Mouse (Mus musculus) NIH3T3 (cell line): ENCODE measurements around the gene Ezh1.
A peak's percentile ranks its signal among the peaks of the same experiment; 100 is the strongest.

Experiments used
- DNase-seq: peaks from one replicate; pipeline ENCODE4 v3.0.0-alpha.2; 2012; ENCODE audit warnings: low read depth

Ezh1 gene

GRCm38 (mm10) chr11:101226065-101226701, at the start of gene Ezh1:
Gene Ezh1 (minus strand): TSS chr11:101226463.
- DNase-seq = peak; percentile 87

DNA sequence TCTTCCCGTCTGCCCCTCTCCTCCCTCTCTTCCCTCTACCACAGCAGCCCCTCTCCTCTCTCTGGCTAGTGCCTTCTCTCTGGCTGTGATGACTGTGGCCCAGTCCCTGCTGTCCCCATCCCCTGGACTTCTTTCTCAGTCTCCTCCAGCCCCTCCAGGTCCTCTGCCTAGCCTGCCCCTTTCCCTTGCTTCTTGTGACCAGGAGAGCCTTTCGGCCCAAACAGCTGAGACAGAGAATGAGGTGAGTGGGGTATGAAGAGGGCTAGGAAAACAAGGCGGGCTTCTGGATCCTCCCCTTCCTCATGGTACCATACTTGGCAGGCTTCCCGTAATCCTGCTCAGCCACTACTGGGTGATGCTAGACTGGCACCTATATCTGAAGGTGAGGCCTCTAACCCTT, 49.0 kb upstream of the Ezh1 start:
- DNase-seq = no peak

DNA sequence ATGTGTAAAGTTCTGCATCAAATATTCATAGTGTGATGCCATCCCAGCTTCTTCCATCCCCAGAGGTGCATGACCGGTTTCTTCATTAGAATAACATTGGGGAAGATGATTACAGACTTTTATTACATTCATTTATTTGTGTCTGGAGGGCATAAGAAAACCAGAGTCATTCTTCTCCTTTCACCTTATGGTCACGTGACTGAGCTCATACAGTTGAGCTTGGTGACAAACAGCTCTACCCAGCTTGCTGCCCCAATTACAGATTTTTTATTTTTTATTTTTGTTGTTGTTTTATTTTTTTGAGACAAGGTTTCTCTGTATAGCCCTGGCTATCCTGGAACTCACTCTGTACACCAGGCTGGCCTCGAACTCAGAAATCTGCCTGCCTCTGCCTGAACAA, 46.2 kb upstream of the Ezh1 start:
- no peak for DNase-seq

- DNase-seq = no peak
Measured at GRCm38 (mm10) chr11:101269577-101270116, 43.4 kb upstream of the Ezh1 start.

DNA sequence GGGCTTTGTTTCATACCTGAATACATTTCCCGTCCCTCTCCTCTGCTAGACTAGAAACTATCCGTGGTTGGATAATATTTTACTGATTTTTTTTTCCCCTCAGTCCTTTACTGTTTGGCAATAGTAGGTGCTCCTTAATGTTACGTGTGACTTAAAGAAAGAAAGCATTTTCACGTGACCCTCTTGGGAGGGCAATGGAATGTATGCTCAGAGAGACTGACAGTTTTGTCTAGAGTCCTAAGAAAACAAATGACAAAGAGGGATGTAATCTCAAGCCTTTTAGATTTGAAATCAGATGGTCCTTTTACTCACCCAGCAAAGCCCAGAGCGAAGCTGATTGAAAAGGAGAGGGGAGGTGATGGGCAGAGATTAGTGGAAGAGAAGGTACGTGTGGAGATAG, 39.6 kb upstream of the Ezh1 start:
- DNase-seq = peak; percentile 56

- no peak for DNase-seq
Measured at GRCm38 (mm10) chr11:101264954-101265471, 38.8 kb upstream of the Ezh1 start.

DNA sequence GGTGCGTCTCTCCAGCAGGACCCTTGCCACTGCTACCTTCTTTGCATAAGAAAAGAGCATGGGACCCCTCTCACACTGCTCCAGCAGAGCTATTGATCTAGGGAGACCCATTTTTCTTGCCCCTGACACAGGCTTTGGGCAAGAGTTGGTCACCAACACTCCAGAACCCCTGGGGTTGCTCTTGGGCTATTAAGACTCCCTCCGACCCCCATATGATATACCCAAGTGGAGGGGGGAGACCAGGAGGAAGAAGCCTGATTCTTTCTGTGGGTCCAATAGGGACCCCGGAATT, 37.7 kb upstream of the Ezh1 start:
- no peak for DNase-seq

DNA sequence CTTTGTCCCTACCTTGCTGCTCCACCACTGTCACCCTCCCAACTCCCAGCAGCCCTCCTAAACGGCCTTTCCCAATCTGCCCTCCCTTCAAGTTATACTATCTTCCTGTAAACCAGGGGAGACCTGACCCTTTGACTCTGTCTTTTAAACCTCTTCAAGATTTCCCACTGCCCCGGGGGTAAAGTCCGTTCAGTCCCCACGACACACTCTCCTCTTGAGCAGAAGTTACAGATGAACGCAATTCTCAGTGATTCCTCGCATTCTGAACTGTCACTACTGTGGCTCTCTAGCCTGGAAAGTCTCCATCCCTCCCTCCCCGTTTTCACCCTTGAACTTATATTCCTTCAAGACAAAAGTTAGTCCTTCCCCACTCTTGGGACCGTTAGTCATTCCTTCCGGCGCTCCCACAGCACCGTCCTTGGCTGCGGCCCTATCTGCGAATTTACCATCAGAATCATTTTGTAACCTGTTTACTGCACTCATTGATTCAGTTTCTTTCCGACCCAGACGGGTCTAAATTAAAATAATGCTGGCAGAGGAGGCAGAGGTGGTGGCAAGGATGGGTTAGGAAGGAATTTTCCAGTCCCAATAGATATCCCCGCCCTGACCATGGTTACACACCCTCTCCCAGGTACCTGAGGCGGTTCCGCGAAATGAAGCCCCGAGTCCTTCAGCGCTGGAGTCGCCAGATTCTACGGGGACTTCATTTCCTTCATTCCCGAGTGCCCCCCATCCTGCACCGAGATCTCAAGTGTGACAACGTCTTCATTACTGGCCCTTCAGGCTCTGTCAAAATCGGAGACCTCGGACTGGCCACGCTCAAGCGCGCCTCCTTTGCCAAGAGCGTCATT, 37.1 kb upstream of the Ezh1 start:
- DNase-seq = no peak

DNA sequence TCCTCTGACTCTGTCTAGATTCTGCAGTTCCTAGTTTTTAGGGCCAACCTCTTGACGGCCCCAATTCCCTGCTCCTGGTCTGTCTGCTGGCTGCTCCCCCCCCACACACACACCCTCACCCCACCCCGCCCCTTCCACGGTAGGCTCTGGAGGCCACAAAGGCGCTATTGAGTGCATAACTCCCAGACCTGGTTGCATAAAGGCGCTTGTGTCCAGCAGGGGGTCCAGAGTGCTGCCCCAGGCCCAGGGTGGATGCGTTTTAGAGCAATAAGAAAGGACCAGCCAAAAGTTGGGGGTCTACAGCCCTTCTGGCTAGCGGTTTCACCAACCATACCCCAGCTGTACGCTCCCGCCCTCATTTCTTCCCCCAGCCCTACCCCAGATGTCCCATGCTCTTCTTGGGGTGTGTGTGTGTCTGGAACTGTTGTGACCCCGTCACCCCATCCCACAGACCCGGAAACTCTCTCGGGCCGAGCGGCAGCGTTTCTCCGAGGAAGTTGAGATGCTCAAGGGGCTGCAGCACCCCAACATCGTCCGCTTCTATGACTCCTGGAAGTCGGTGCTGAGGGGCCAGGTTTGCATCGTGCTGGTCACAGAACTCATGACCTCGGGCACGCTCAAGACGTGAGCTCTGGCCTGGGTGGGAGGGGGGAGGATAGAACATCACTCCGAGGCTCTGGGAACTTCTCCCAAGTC, 36.2 kb upstream of the Ezh1 start:
- DNase-seq = no peak

GRCm38 (mm10) chr11:101260826-101261380, 34.6 kb upstream of the Ezh1 start:
- no peak for DNase-seq

DNA sequence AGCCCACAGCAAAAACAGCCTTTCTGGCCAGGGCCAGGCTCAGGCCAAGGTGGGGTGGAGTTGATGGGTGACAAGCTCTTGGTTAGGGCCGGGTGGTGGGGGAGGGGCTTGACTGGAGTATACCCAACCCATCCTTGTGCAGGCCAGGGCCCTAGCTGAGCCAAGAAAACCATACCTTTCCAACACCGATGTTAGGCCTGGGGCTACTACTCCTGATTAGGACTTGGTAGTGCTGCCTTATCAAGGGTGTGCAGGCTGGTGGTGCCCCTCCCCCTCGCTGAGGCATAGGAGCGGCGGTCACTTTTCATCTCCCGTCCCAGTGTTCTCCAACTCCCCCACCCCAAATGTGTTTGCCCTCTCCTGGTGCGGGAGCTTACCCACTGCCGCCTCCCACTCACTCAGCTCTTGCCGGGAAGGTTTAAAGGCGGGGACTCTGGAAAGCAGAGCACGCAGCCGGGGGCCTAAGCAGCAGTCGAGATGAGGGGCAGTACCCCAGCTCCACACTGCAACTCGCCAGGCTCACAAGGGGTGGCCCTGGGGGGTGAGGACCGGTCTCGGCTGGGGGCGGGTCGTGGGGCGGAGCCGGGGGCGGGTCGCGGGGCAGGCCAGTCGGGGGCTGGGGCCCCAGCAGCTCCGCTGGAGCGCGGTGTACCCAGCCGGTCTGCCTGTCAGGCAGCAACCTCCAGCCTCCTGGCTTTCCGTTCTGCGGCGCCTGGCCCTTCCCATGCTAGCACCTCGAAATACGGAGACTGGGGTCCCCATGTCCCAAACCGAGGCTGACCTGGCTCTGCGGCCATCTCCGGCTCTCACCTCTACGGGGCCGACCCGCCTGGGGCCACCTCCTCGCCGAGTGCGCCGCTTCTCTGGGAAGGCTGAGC, 33.9 kb upstream of the Ezh1 start, which contains the start of gene Wnk4:
Gene Wnk4, plus strand, starts transcription at position 620 of the 878 bp plus-strand sequence.
- peak; percentile 84 for DNase-seq

DNA sequence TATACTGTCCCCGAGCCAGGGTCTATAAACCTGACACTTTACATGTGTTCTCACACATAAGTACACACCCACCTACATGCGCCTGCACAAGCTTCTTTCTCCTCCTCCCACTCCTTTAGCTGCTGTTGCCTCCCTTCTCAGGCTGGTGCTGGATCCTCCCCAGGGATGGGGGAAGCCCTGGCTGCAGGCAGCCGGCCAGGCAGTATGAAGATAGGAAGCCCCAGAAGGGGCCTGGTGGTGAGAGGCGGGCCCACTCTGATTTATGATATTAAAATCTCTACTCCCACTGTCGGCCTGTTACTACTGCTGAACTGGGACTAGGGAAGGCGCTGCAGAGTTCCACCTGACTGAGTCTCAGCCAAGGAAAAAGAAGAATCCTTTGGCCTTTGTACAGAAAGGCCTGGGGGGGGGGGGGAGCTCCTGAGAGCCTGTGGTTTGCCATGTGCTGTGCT, 33.0 kb upstream of the Ezh1 start:
- DNase-seq = peak; percentile 93

DNA sequence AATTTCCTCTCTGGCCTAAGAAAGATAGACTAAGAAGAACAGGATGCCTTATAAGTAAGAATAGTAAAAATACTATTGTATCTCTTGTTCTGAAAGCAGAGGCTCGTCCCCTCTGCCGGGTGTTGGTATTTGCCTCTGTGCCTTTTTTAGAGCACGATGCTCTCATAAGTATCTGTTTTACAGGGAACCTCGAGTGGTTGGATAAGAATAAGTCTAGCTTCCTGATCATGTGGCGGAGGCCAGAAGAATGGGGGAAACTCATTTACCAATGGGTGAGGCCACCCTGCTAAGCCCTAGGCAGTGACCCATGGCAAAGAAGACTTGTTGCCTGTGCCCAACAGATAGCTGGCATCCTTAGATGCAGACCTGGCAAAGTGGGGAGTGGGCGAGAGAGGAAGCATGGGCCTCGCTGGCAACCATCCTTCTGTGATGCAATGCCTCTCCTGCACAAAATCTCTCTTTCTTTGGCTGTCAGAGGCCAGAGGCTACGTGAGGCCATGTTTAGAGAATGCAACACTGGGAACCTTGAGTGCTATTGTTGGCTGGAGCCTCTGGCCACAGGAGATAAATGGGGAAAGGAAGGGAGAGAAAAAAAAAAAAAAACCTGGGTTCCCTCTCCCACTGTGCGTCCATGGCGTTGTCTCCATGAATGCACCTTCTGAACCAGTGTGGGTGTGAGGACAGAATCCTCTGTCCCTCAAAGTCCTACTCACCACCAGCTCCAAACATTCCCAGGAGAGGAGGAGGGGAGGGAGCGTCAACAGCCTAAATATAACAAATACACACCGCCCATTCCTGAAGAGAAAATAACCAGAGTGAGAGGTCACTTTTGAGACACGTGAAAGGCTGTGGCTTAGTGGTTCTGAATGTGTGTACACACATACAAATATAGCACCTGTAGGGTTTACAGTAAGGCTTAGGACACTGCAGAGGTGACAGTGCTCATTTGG, 29.8 kb upstream of the Ezh1 start:
- DNase-seq = peak; percentile 45

DNA sequence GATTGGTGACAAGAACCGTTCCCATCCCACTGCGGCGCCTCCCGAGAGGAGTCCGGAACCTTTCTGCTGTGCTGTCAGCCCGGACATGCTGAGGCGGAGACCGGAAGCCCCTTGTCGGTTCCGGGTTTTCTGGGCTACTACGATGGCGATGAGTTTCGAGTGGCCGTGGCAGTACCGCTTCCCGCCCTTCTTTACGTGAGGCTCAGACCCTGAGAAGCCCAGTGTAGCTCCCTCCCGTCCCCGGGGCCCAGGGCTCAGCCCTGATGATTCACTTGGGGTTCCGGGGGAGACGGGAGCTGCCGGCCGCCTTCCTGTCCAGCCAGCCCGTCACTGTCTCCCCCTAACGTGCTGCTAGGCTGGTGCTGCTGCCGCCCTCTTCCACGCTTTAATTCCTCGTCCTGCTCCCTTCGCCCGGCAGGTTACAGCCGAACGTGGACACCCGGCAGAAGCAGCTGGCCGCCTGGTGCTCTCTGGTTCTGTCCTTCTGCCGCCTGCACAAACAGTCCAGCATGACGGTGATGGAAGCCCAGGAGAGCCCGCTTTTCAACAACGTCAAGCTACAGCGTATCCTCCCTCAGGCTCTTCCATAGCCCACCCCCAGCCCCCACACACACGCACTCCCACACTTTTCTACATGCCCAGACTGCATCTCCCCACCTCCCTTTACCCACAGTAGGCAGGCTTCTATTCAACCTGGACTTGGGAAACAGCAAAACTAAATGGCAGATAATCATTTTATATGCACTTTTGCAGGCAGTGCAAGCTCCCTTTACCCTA, 27.5 kb upstream of the Ezh1 start, which contains the start of gene Vps25:
Gene Vps25, plus strand, starts transcription at position 95 of the 777 bp plus-strand sequence.
- peak; percentile 90 for DNase-seq

GRCm38 (mm10) chr11:101252941-101253340, 26.7 kb upstream of the Ezh1 start:
- peak; percentile 76 for DNase-seq

- no peak for DNase-seq
Measured at GRCm38 (mm10) chr11:101251031-101251430, 24.8 kb upstream of the Ezh1 start.

- DNase-seq = peak; percentile 80
Measured at GRCm38 (mm10) chr11:101248258-101248994, 22.2 kb upstream of the Ezh1 start.

DNA sequence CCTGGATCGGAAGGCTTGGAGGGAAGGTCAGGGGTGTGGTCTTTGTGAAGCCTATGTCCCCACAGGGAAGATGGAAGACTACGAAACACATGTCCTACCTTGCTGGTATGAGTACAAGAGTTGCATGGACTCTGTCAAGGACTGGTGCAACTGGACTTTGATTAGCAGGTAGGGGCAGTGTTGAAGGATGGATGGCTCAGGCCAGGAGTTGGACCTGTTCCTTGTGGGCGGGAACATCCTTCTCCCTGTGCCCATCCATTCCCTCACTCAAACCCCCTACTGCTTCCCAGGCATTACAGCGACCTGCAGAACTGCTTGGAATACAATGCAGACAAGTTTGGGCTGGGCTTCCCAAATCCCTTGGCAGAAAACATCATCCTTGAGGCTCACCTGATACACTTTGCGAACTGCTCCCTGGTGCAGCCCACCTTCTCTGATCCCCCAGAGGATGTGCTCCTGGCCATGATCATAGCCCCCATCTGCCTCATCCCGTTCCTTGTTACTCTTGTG, 21.3 kb upstream of the Ezh1 start:
- DNase-seq = no peak
